In the genomic region with DNA sequence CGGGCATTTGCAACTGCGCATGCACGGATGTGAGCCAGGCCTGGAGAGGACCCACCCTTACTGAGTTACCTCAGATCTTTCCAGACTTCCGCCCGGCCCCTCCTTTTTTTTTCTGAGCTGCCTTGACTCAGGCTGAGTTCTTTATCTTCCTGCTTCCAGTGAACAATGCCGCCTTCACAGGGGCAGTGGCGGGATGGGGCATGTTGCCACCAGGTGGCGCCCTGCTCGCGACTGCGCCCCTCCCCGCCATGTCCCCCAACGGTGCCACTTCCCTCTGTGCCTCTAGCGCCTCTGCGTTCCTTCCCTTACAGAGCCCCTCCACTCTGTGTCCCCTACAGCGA, we compare ENCODE assay signal across 8 mouse cellular contexts. TPM values are rescaled to one million over a fixed set of nuclear protein-coding genes. Genes with fewer than 3 reads are reported as not detected.
DNase-seq lines count a peak whose midpoint lies in the region; ATAC-seq and TF ChIP-seq lines count a peak whose summit lies in the region.

No protein-coding gene starts in this region.

- under 1% methylated on average over 16 of the region's 16 CpGs for WGBS in forebrain, embryonic 11.5 days
- 1% methylated on average over 16 of the region's 16 CpGs for WGBS in lung, adult 2 months
- WGBS in neural tube, embryonic 14.5 days = 3% methylated on average over 16 of the region's 16 CpGs

- H3K36me3 ChIP-seq in ES-E14 (ENCODE audit: control insufficient read depth, insufficient read depth, low read length, poor library complexity, severe bottlenecking) = peaks cover 10% of the 10 kb centered on the region; the same call in 1 of the 2 replicates
- H3K36me3 ChIP-seq in forebrain, embryonic 11.5 days (ENCODE audit: control insufficient read depth, insufficient read depth, low read length) = no peaks in the 10 kb centered on the region
- no peaks in the 10 kb centered on the region for H3K36me3 ChIP-seq in neural tube, embryonic 14.5 days (ENCODE audit: control insufficient read depth, insufficient read depth, low read length)

- H3K27me3 ChIP-seq in forebrain, embryonic 11.5 days (ENCODE audit: control insufficient read depth, insufficient read depth, low read length) = no peaks in the 10 kb centered on the region
- no peaks in the 10 kb centered on the region for H3K27me3 ChIP-seq in neural tube, embryonic 14.5 days (ENCODE audit: control insufficient read depth, insufficient read depth, low read length)

- peak; percentile 86 for ATAC-seq in forebrain, embryonic 11.5 days (replicated peaks; ENCODE audit: low FRiP score)
- peak; percentile 81 for ATAC-seq in neural tube, embryonic 14.5 days (ENCODE audit: low read depth)

- TF ChIP-seq POLR2A in lung, adult 2 months (IDR thresholded peaks at IDR 0.05; ENCODE audit: borderline replicate concordance, extremely low read depth, low read depth, low read length) = peak; percentile 45; the same call in 1 of the 2 replicates

- peak overlapping the region; percentile 65 for H3K9ac ChIP-seq in ES-E14 (ENCODE audit: insufficient read depth, low read depth, low read length, poor library complexity, severe bottlenecking)
- peak overlapping the region; percentile 14 for H3K9ac ChIP-seq in forebrain, embryonic 11.5 days (ENCODE audit: low read length)
- H3K9ac ChIP-seq in neural tube, embryonic 14.5 days (replicated peaks; ENCODE audit: low read depth, low read length) = no peak overlapping the region; the same call in 1 of the 2 replicates

- H3K4me2 ChIP-seq in forebrain, embryonic 11.5 days (ENCODE audit: low read depth, low read length, severe bottlenecking) = peak overlapping the region; percentile 72
- H3K4me2 ChIP-seq in neural tube, embryonic 14.5 days (ENCODE audit: low read depth, low read length) = peak overlapping the region; percentile 42

- peaks cover 13 to 32% of the 10 kb centered on the region in 2 experiments for H3K4me1 ChIP-seq in ES-E14 (ENCODE audit: control insufficient read depth in 2 of 2, insufficient read depth in 2 of 2, low read length in 2 of 2, poor library complexity in 1 of 2)
- peaks cover 23% of the 10 kb centered on the region for H3K4me1 ChIP-seq in forebrain, embryonic 11.5 days (replicated peaks; ENCODE audit: control insufficient read depth, insufficient read depth, low read length)
- peaks cover 6% of the 10 kb centered on the region for H3K4me1 ChIP-seq in lung, adult 2 months (ENCODE audit: control insufficient read depth, insufficient read depth, low read length)
- H3K4me1 ChIP-seq in neural tube, embryonic 14.5 days (ENCODE audit: control insufficient read depth, insufficient read depth, low read length) = peaks cover 8% of the 10 kb centered on the region; the same call in 1 of the 2 replicates

- intact Hi-C loops in heart, postnatal 14 days (cut with DNase I) = loop anchor here (2.0 kb wide), 1 partner anchor 14 kb away; the partner anchor contains the start of gene Ticam1

- peak; percentile 78 for TF ChIP-seq CTCF in lung, adult 2 months (IDR thresholded peaks at IDR 0.05; ENCODE audit: insufficient read depth, low read length)

- peak overlapping the region; percentile 30 to 80; a peak in 3 of 4 replicates for H3K4me3 ChIP-seq in ES-E14 (ENCODE audit: insufficient read depth in 1 of 2, low read depth in 1 of 2, low read length in 2 of 2, poor library complexity in 1 of 2, severe bottlenecking in 1 of 2)
- H3K4me3 ChIP-seq in forebrain, embryonic 11.5 days (ENCODE audit: low read depth, low read length) = peak overlapping the region; percentile 39; the same call in 1 of the 2 replicates
- H3K4me3 ChIP-seq in lung, adult 2 months (replicated peaks; ENCODE audit: extremely low read depth, low read depth, low read length) = peak overlapping the region; percentile 52
- H3K4me3 ChIP-seq in neural tube, embryonic 14.5 days (ENCODE audit: low read depth, low read length) = no peak overlapping the region

- in situ Hi-C loops in ES-E14 (cut with MboI; ENCODE audit: low sequenced_read_pairs in 2 of 2, unreplicated experiment in 2 of 2) = no loop called here

- H3K27ac ChIP-seq in ES-E14 (ENCODE audit: insufficient read depth, low read depth, low read length, poor library complexity, severe bottlenecking) = peak overlapping the region; percentile 93; the same call in 1 of the 2 replicates
- H3K27ac ChIP-seq in forebrain, embryonic 11.5 days (ENCODE audit: low read depth, low read length) = peak overlapping the region; percentile 88
- peak overlapping the region; percentile 62; the same call in 1 of the 2 replicates for H3K27ac ChIP-seq in neural tube, embryonic 14.5 days (ENCODE audit: low read depth, low read length)

- DNase-seq in ES-E14 (ENCODE audit: low read depth, low spot score) = peak; percentile 86
- peak; percentile 88 for DNase-seq in c-Kit-positive CD71-positive TER-119-positive erythroid progenitor cells, embryonic 14.5 days (ENCODE audit: low spot score)
- DNase-seq in forebrain, embryonic 11.5 days (ENCODE audit: low spot score) = peak; percentile 94
- DNase-seq in heart, postnatal 14 days = peak; percentile 91 to 94
- peak; percentile 92 to 94 for DNase-seq in kidney, postnatal 4 days
- peak; percentile 87 for DNase-seq in lung, adult 2 months
- peak; percentile 91 for DNase-seq in testis, postnatal 14 days (ENCODE audit: low spot score)

- no peaks in the 10 kb centered on the region for H3K9me3 ChIP-seq in ES-E14 (ENCODE audit: control insufficient read depth, insufficient read depth, low read depth, low read length)
- no peaks in the 10 kb centered on the region for H3K9me3 ChIP-seq in forebrain, embryonic 11.5 days (ENCODE audit: control insufficient read depth, low read length)
- no peaks in the 10 kb centered on the region for H3K9me3 ChIP-seq in neural tube, embryonic 14.5 days (ENCODE audit: control insufficient read depth, low read length)

TF ChIP-seq in ES-E14, 5 proteins besides CTCF, POLR2A, EP300 and RAD21:
- peak; percentile 91 for TF ChIP-seq ZNF384 (IDR thresholded peaks at IDR 0.05; ENCODE audit: low read depth, low read length)
- TF ChIP-seq CHD2 (IDR thresholded peaks at IDR 0.05; ENCODE audit: low read depth, low read length) = no peak
- TF ChIP-seq ZC3H11A (IDR thresholded peaks at IDR 0.05; ENCODE audit: borderline replicate concordance, low read depth, low read length) = no peak
- no peak for TF ChIP-seq MAFK (IDR thresholded peaks at IDR 0.05; ENCODE audit: insufficient read depth, low read depth, low read length)
- no peak for TF ChIP-seq HCFC1 (IDR thresholded peaks at IDR 0.05; ENCODE audit: borderline replicate concordance, insufficient read depth, low read length)

RNA-seq across cellular contexts. Expression of gene Plin3, which starts 1.5 kb away (rescaled TPM):
- 40.5 and 53.9 TPM in 2 replicates for total RNA-seq in ES-E14 (2012; rRNA removed)
- 37.5 and 44.6 TPM in 2 replicates for polyA plus RNA-seq in forebrain, embryonic 11.5 days (2014; fragmentation: Nextera tagmentation; extraction: Ambion mirVana)
- 100 to 1,000 TPM; 115 to 133 TPM for total RNA-seq in heart, postnatal 14 days (2021)
- 39.4 and 39.6 TPM in 2 replicates for polyA plus RNA-seq in lung, adult 2 months (2012; rRNA removed)
- polyA plus RNA-seq in neural tube, embryonic 14.5 days (2014; fragmentation: Nextera tagmentation; extraction: Ambion mirVana) = 6.9 and 13.2 TPM in 2 replicates

RNA-seq across cellular contexts. Expression of gene Arrdc5, which starts 8.9 kb away (rescaled TPM):
- 0.21 TPM in 1 of 2 replicates, not detected in the other for total RNA-seq in ES-E14 (2012; rRNA removed)
- polyA plus RNA-seq in forebrain, embryonic 11.5 days (2014; fragmentation: Nextera tagmentation; extraction: Ambion mirVana) = not detected in 2 replicates
- total RNA-seq in heart, postnatal 14 days (2021) = under 1 TPM in 1 of 2 experiments, not detected in 1; 0.36 TPM
- polyA plus RNA-seq in lung, adult 2 months (2012; rRNA removed) = not detected in 2 replicates
- not detected in 2 replicates for polyA plus RNA-seq in neural tube, embryonic 14.5 days (2014; fragmentation: Nextera tagmentation; extraction: Ambion mirVana)

RNA-seq across cellular contexts. Expression of gene Uhrf1, which starts 12.0 kb away (rescaled TPM):
- 238 and 265 TPM in 2 replicates for total RNA-seq in ES-E14 (2012; rRNA removed)
- 197 and 223 TPM in 2 replicates for polyA plus RNA-seq in forebrain, embryonic 11.5 days (2014; fragmentation: Nextera tagmentation; extraction: Ambion mirVana)
- total RNA-seq in heart, postnatal 14 days (2021) = 10 to 100 TPM in 1 of 2 experiments, 1 to 10 TPM in 1; 4.8 to 12.2 TPM
- polyA plus RNA-seq in lung, adult 2 months (2012; rRNA removed) = 2.6 and 3.2 TPM in 2 replicates
- polyA plus RNA-seq in neural tube, embryonic 14.5 days (2014; fragmentation: Nextera tagmentation; extraction: Ambion mirVana) = 5.7 and 9.4 TPM in 2 replicates

RNA-seq across cellular contexts. Expression of gene Ticam1, which starts 14.6 kb away (rescaled TPM):
- total RNA-seq in ES-E14 (2012; rRNA removed) = 2.4 and 2.8 TPM in 2 replicates
- 2.5 and 3.0 TPM in 2 replicates for polyA plus RNA-seq in forebrain, embryonic 11.5 days (2014; fragmentation: Nextera tagmentation; extraction: Ambion mirVana)
- 10 to 100 TPM in 1 of 2 experiments, 1 to 10 TPM in 1; 9.5 to 11.4 TPM for total RNA-seq in heart, postnatal 14 days (2021)
- polyA plus RNA-seq in lung, adult 2 months (2012; rRNA removed) = 17.1 and 18.1 TPM in 2 replicates
- polyA plus RNA-seq in neural tube, embryonic 14.5 days (2014; fragmentation: Nextera tagmentation; extraction: Ambion mirVana) = 0.92 and 1.7 TPM in 2 replicates

RNA-seq across cellular contexts. Expression of gene Fem1a, which starts 34.5 kb away (rescaled TPM):
- total RNA-seq in ES-E14 (2012; rRNA removed) = 18.8 and 18.9 TPM in 2 replicates
- polyA plus RNA-seq in forebrain, embryonic 11.5 days (2014; fragmentation: Nextera tagmentation; extraction: Ambion mirVana) = 16.5 and 16.6 TPM in 2 replicates
- 10 to 100 TPM; 90.4 to 94.6 TPM for total RNA-seq in heart, postnatal 14 days (2021)
- 28.2 and 29.4 TPM in 2 replicates for polyA plus RNA-seq in lung, adult 2 months (2012; rRNA removed)
- polyA plus RNA-seq in neural tube, embryonic 14.5 days (2014; fragmentation: Nextera tagmentation; extraction: Ambion mirVana) = 20.4 and 23.5 TPM in 2 replicates

Comparison
In these comparisons a context has a peak if more than half of its experiments do, and no peak if none do; other contexts are left out.
1. RNA of gene Uhrf1, which starts 12.0 kb away (polyA plus RNA-seq): 197 to 223 TPM in forebrain, embryonic 11.5 days; 5.7 to 9.4 TPM in neural tube, embryonic 14.5 days and 2.6 to 3.2 TPM in lung, adult 2 months; every median in the first group is over 10 times any median in the second.
2. Peak in every context shown above with its lines, with median percentiles within 50 percentile points of each other: DNase-seq and H3K27ac ChIP-seq.